11 mouse cellular contexts compared by ENCODE assay signal in the genomic region with DNA sequence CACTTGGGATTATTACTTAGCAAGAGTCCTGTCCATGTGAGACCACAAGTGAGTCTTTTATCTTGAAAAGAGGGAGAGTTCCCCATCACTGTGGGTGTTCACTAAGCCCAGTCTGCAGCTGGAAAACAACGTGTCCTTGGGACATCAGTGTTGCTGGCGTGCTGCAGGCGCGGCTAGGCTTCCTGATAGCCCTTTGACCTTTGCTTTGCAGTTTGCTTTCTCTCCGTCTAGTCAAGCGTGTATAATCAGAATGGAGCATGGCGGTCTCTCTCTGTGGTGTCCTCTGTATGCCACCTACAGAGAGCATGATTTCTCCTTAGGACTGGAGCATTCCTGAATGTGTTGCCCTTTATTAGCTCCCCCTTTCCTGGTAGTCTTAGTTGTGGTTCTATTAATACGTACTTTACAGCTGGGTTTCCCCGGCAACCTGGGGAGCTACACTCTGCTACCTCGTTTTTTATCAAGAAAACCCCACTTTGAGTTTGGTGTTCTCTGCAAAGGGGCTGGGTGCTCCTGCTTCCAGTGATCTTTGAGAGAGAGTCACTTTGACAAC. TPM values are rescaled to one million over a fixed set of nuclear protein-coding genes. Genes with fewer than 3 reads are reported as not detected.
DNase-seq lines count a peak whose midpoint lies in the region; ATAC-seq lines count a peak whose summit lies in the region.
"Had no signal": no experiment of that assay in that cellular context is flagged by ENCODE, and none has a peak within 500 bp of the region (broad histone marks: within the 10 kb centered on the region; RNA-seq: fewer than 3 reads in every experiment).

No protein-coding gene starts in this region.

- no peaks in the 10 kb centered on the region for H3K9me3 ChIP-seq in forebrain, embryonic 12.5 days
- H3K9me3 ChIP-seq in forebrain, embryonic 15.5 days: no peaks in the 10 kb centered on the region
- no peaks in the 10 kb centered on the region for H3K9me3 ChIP-seq in hindbrain, embryonic 12.5 days (replicated peaks)
- H3K9me3 ChIP-seq in kidney, embryonic 14.5 days (ENCODE audit: control insufficient read depth, low read length): peaks cover 8% of the 10 kb centered on the region; the same call in 1 of the 2 replicates

- no peaks in the 10 kb centered on the region for H3K36me3 ChIP-seq in forebrain, embryonic 12.5 days (replicated peaks)
- no peaks in the 10 kb centered on the region for H3K36me3 ChIP-seq in forebrain, embryonic 15.5 days
- H3K36me3 ChIP-seq in hindbrain, embryonic 12.5 days: no peaks in the 10 kb centered on the region
- H3K36me3 ChIP-seq in kidney, embryonic 14.5 days (ENCODE audit: control insufficient read depth, insufficient read depth, low read length): no peaks in the 10 kb centered on the region

- no peaks in the 10 kb centered on the region for H3K27me3 ChIP-seq in forebrain, embryonic 12.5 days
- H3K27me3 ChIP-seq in forebrain, embryonic 15.5 days: no peaks in the 10 kb centered on the region
- H3K27me3 ChIP-seq in hindbrain, embryonic 12.5 days: no peaks in the 10 kb centered on the region
- H3K27me3 ChIP-seq in kidney, embryonic 14.5 days (ENCODE audit: control insufficient read depth, insufficient read depth, low read length): no peaks in the 10 kb centered on the region

- DNase-seq in ES-CJ7 (ENCODE audit: low read depth, low spot score): peak; percentile 8
- DNase-seq in mesoderm, embryonic 11.5 days (ENCODE audit: low read depth, low spot score): peak; percentile 30
- no peak for DNase-seq in cerebellum, adult 8-10 months
- DNase-seq in gastrocnemius, postnatal 25 days: no peak
- DNase-seq: cerebellum, postnatal 10 days; thymus, adult 18-20 months had no signal

- no peak overlapping the region for H3K4me2 ChIP-seq in forebrain, embryonic 12.5 days
- H3K4me2 ChIP-seq in forebrain, embryonic 15.5 days (replicated peaks): no peak overlapping the region
- peak overlapping the region; percentile 17; the same call in 1 of the 2 replicates for H3K4me2 ChIP-seq in hindbrain, embryonic 12.5 days (replicated peaks)
- no peak overlapping the region for H3K4me2 ChIP-seq in kidney, embryonic 14.5 days (replicated peaks; ENCODE audit: low read depth, low read length)

- 0 out of 2 replicates have a peak, but pooled peaks have one; percentile 14 for ATAC-seq in forebrain, embryonic 12.5 days (ENCODE audit: low FRiP score)
- ATAC-seq in forebrain, embryonic 15.5 days (replicated peaks): no peak
- no peak for ATAC-seq in hindbrain, embryonic 12.5 days (ENCODE audit: low FRiP score)
- ATAC-seq in kidney, embryonic 14.5 days (ENCODE audit: low FRiP score, low TSS enrichment): no peak

- no peak overlapping the region for H3K27ac ChIP-seq in forebrain, embryonic 12.5 days
- H3K27ac ChIP-seq in forebrain, embryonic 15.5 days (replicated peaks): no peak overlapping the region
- H3K27ac ChIP-seq in hindbrain, embryonic 12.5 days: no peak overlapping the region
- H3K27ac ChIP-seq in kidney, embryonic 14.5 days (ENCODE audit: low read depth, low read length): no peak overlapping the region

- no peak overlapping the region for H3K9ac ChIP-seq in forebrain, embryonic 12.5 days
- no peak overlapping the region for H3K9ac ChIP-seq in forebrain, embryonic 15.5 days (replicated peaks)
- no peak overlapping the region for H3K9ac ChIP-seq in hindbrain, embryonic 12.5 days
- H3K9ac ChIP-seq in kidney, embryonic 14.5 days (ENCODE audit: low read depth, low read length): no peak overlapping the region

- 16% methylated on average over 10 of the region's 10 CpGs for WGBS in forebrain, embryonic 12.5 days
- 20% methylated on average over 10 of the region's 10 CpGs for WGBS in forebrain, embryonic 15.5 days
- WGBS in hindbrain, embryonic 12.5 days: 16% methylated on average over 10 of the region's 10 CpGs
- 60% methylated on average over 10 of the region's 10 CpGs for WGBS in kidney, embryonic 14.5 days

- no peak overlapping the region for H3K4me3 ChIP-seq in forebrain, embryonic 12.5 days (replicated peaks)
- H3K4me3 ChIP-seq in forebrain, embryonic 15.5 days: no peak overlapping the region
- no peak overlapping the region for H3K4me3 ChIP-seq in hindbrain, embryonic 12.5 days
- no peak overlapping the region for H3K4me3 ChIP-seq in kidney, embryonic 14.5 days (ENCODE audit: low read length)
- H3K4me3 ChIP-seq: erythroblast, embryonic 14.5 days had no signal

- peaks cover 7% of the 10 kb centered on the region for H3K4me1 ChIP-seq in forebrain, embryonic 12.5 days
- no peaks in the 10 kb centered on the region for H3K4me1 ChIP-seq in forebrain, embryonic 15.5 days
- peaks cover 8% of the 10 kb centered on the region for H3K4me1 ChIP-seq in hindbrain, embryonic 12.5 days
- no peaks in the 10 kb centered on the region for H3K4me1 ChIP-seq in kidney, embryonic 14.5 days (ENCODE audit: control insufficient read depth, insufficient read depth, low read length)

RNA-seq across cellular contexts. Expression of gene Papss2, which starts 52.5 kb away (rescaled TPM):
- polyA plus RNA-seq in forebrain, embryonic 12.5 days (2016; fragmentation: Nextera tagmentation; extraction: Ambion mirVana): 3.4 and 4.1 TPM in 2 replicates
- polyA plus RNA-seq in forebrain, embryonic 15.5 days (2015; fragmentation: Nextera tagmentation; extraction: Ambion mirVana): 0.72 and 0.74 TPM in 2 replicates
- 5.7 and 12.4 TPM in 2 replicates for polyA plus RNA-seq in hindbrain, embryonic 12.5 days (2016; fragmentation: Nextera tagmentation; extraction: Ambion mirVana)
- total RNA-seq in gastrocnemius, postnatal 25 days (2021): 1 to 10 TPM; 5.6 to 6.9 TPM
- polyA plus RNA-seq in kidney, embryonic 14.5 days (2014; fragmentation: Nextera tagmentation; extraction: Ambion mirVana): 10.9 and 19.1 TPM in 2 replicates

Comparison
In these comparisons a context has a peak if more than half of its experiments do, and no peak if none do; other contexts are left out.
1. DNase-seq: peak in ES-CJ7 (single experiment) and mesoderm, embryonic 11.5 days (single experiment); none in cerebellum, adult 8-10 months (single experiment) and gastrocnemius, postnatal 25 days (single experiment).